Mouse (Mus musculus): ENCODE measurements around the gene Klf13. TPM values are rescaled to one million over a fixed set of nuclear protein-coding genes. Genes with fewer than 3 reads are reported as not detected.
A peak's percentile ranks its signal among the peaks of the same experiment; 100 is the strongest.

Gene Klf13
- polyA plus RNA-seq, 2 experiments: 9.9 to 28.0 TPM

DNA sequence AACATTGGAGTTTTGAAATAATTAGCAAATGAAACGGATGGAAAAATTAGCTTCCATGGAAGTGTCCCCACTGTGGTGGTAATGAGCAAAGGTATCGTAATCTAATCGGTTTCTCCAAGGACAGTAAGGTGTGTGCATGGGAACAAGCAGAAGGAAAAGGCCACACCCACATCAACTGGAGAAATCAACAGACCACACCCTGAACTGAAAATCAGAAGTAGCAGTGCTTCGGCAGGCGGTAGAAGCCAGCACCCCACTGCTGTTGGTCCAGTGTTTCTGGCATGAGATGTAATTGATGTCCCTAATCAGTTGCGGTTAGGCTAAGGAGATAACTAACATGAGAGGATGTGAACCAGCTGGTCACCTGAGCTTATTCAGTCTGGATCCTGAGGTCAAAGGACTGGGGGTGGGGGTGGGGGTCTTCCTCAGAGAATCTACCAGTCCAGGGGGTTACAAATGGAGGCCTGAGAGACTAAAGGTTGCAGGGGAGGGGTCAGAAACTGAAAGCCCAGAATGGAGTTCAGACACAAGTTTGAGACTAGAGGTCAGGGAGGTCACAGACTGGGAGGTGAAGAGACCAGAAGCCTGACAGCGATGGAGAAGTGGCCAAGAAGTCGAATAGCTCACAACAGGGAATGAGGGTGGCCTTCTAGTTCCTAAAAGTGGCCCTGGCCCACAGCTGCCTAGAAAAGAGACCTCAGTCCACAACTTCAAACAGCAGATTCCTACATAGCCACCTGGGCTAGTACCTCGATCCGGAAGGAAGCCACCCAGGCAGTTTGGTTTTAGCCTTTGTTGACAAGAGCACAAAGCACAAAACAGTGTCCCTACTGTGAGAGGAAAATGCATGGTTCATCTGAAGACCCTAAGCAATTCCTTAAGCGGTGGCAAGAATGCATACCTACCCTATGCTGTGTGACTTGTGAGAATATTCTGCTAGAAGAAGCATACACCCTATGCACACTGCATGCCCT is 9.1 kb upstream of the Klf13 start:
- ATAC-seq (ENCODE audit: low FRiP score, low read depth): no peak
- 58% methylated on average over 11 of the region's 11 CpGs for whole genome bisulfite sequencing
- no peak for TF ChIP-seq POLR2A (IDR thresholded peaks at IDR 0.05; ENCODE audit: borderline replicate concordance, extremely low read depth, insufficient read depth, insufficient read length)

DNA sequence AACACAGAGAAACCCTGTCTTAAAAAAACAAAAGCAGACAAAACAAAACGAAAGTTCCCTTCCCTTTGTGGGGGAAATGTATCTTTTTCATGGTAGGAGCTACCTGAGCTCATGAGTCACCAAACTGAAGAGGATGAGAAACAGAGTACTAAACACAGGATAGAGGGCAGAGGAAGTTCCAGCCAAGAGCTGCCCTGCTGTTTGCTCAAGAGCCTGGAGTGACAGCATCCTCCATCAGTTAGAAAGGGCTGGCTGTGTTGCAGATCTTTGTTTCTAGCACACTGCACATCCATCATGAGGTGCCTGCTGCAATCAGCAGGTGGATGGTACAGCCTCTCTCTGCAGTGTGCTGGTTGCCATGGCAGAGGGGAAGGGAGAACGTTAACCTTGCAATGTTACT is 5.2 kb upstream of the Klf13 start:
- no peak overlapping the region for H3K4me3 ChIP-seq (replicated peaks; ENCODE audit: low read length)
- no peak overlapping the region for H3K9ac ChIP-seq (ENCODE audit: low read depth, low read length, severe bottlenecking)
- H3K4me2 ChIP-seq (replicated peaks; ENCODE audit: low read depth, low read length, severe bottlenecking): no peak overlapping the region
- no peak for TF ChIP-seq POLR2A (IDR thresholded peaks at IDR 0.05; ENCODE audit: borderline replicate concordance, extremely low read depth, insufficient read depth, insufficient read length)
- H3K27ac ChIP-seq (replicated peaks; ENCODE audit: low read depth, low read length): no peak overlapping the region
- no peaks in the 10 kb centered on the region for H3K9me3 ChIP-seq (ENCODE audit: control insufficient read depth, low read length)
- WGBS: 53% methylated on average over 2 of the region's 2 CpGs
- ATAC-seq (ENCODE audit: low FRiP score, low read depth) (no peak), DNase-seq (ENCODE audit: low spot score) (no peak)
- H3K4me1 ChIP-seq (ENCODE audit: control insufficient read depth, insufficient read depth, low read length): 0 out of 2 replicates have a peak, but pooled peaks cover 6% of the 10 kb centered on the region
- H3K27me3 ChIP-seq (ENCODE audit: control insufficient read depth, insufficient read depth, low read length): no peaks in the 10 kb centered on the region
- no peaks in the 10 kb centered on the region for H3K36me3 ChIP-seq (ENCODE audit: control insufficient read depth, insufficient read depth, low read length)

More for the DNA sequence above, 9.1 kb upstream of the Klf13 start:
- Histone ChIP-seq H3K4me3 (replicated peaks; ENCODE audit: low read length) (no peak overlapping the region), H3K27me3 (ENCODE audit: control insufficient read depth, insufficient read depth, low read length) (no peaks in the 10 kb centered on the region), H3K9me3 (ENCODE audit: control insufficient read depth, low read length) (no peaks in the 10 kb centered on the region), H3K9ac (ENCODE audit: low read depth, low read length, severe bottlenecking) (no peak overlapping the region), H3K36me3 (ENCODE audit: control insufficient read depth, insufficient read depth, low read length) (no peaks in the 10 kb centered on the region), H3K27ac (replicated peaks; ENCODE audit: low read depth, low read length) (no peak overlapping the region), H3K4me2 (replicated peaks; ENCODE audit: low read depth, low read length, severe bottlenecking) (no peak overlapping the region), H3K4me1 (ENCODE audit: control insufficient read depth, insufficient read depth, low read length) (no peaks in the 10 kb centered on the region)
- no peak for DNase-seq (ENCODE audit: low spot score)

DNA sequence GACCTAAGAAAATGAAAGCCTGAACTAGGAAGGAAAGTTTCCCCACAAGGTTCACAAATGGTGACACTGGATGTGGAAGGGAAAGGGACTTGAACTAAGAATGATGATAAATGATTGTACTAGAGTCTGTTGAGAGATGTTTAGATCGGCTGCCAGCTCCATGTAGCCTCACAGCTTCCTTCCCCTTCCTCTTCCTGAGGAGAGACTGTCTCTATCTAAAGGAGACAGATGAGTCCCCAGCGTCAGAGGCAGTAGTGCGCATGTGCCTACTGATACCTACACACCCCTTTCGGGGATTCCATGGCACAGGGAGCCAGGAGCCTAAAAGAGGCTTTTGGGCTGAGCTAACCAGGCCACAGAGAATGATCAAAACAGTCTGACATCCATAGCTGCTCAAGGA is 2.8 kb upstream of the Klf13 start:
- TF ChIP-seq POLR2A (IDR thresholded peaks at IDR 0.05; ENCODE audit: borderline replicate concordance, extremely low read depth, insufficient read depth, insufficient read length): no peak
- no peak for DNase-seq (ENCODE audit: low spot score)
- no peak overlapping the region for H3K4me3 ChIP-seq (replicated peaks; ENCODE audit: low read length)
- H3K9ac ChIP-seq (ENCODE audit: low read depth, low read length, severe bottlenecking): no peak overlapping the region
- H3K36me3 ChIP-seq (ENCODE audit: control insufficient read depth, insufficient read depth, low read length): no peaks in the 10 kb centered on the region
- 75% methylated on average over 4 of the region's 4 CpGs for WGBS
- ATAC-seq (ENCODE audit: low FRiP score, low read depth): no peak
- H3K9me3 ChIP-seq (ENCODE audit: control insufficient read depth, low read length): no peaks in the 10 kb centered on the region
- no peaks in the 10 kb centered on the region for H3K27me3 ChIP-seq (ENCODE audit: control insufficient read depth, insufficient read depth, low read length)
- no peak overlapping the region for H3K27ac ChIP-seq (replicated peaks; ENCODE audit: low read depth, low read length)
- H3K4me1 ChIP-seq (ENCODE audit: control insufficient read depth, insufficient read depth, low read length): 0 out of 2 replicates have a peak, but pooled peaks cover 9% of the 10 kb centered on the region
- no peak overlapping the region for H3K4me2 ChIP-seq (replicated peaks; ENCODE audit: low read depth, low read length, severe bottlenecking)

DNA sequence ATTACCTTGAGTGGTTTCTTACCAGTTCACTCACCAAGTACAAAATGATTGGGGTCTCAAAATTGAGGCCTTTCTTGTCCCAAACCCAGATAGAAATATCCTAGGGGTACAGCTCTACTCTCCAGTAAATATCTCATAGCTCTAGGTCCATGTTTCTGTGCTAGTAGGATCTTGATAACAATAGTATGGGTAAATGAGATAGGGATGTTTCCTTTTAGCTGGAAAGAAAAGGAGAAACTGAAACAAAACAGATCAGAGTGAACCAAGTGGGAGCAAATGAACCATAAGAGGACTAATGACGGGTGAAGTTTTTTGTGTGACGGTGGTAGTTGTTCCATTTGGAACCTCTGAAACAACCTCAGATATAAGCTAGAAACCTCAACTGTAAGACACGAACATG is 2.3 kb upstream of the Klf13 start:
- H3K27me3 ChIP-seq (ENCODE audit: control insufficient read depth, insufficient read depth, low read length): no peaks in the 10 kb centered on the region
- H3K27ac ChIP-seq (replicated peaks; ENCODE audit: low read depth, low read length): no peak overlapping the region
- DNase-seq (ENCODE audit: low spot score) (no peak), ATAC-seq (ENCODE audit: low FRiP score, low read depth) (no peak)
- no peaks in the 10 kb centered on the region for H3K36me3 ChIP-seq (ENCODE audit: control insufficient read depth, insufficient read depth, low read length)
- 93% methylated on average over 3 of the region's 3 CpGs for WGBS
- no peak overlapping the region for H3K4me2 ChIP-seq (replicated peaks; ENCODE audit: low read depth, low read length, severe bottlenecking)
- no peak overlapping the region for H3K9ac ChIP-seq (ENCODE audit: low read depth, low read length, severe bottlenecking)
- no peak overlapping the region for H3K4me3 ChIP-seq (replicated peaks; ENCODE audit: low read length)
- H3K4me1 ChIP-seq (ENCODE audit: control insufficient read depth, insufficient read depth, low read length): 0 out of 2 replicates have a peak, but pooled peaks cover 9% of the 10 kb centered on the region
- no peaks in the 10 kb centered on the region for H3K9me3 ChIP-seq (ENCODE audit: control insufficient read depth, low read length)
- no peak for TF ChIP-seq POLR2A (IDR thresholded peaks at IDR 0.05; ENCODE audit: borderline replicate concordance, extremely low read depth, insufficient read depth, insufficient read length)

DNA sequence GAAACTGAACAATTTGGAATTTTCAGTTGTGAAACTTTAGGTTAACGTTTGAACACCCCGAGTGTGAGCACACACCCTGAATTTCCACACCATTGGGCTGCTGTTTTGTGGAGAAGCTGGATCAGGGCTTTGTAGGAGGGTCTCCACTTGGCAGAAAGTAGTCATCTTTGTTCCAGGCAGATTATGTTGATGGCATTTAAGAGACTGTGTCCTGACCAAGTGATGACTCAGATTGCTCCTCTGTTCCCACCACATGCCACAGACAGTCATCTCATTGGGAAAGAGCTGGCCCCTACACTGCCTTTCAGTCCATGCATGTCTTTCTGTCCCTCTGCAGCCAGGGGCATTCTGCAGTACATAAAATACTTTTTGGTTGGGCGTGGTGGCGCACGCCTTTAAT is 1.6 kb upstream of the Klf13 start:
- H3K27ac ChIP-seq (replicated peaks; ENCODE audit: low read depth, low read length): peak overlapping the region; percentile 96; the same call in 1 of the 2 replicates
- no peak overlapping the region for H3K4me3 ChIP-seq (replicated peaks; ENCODE audit: low read length)
- DNase-seq (ENCODE audit: low spot score) (no peak), ATAC-seq (ENCODE audit: low FRiP score, low read depth) (no peak)
- TF ChIP-seq POLR2A (IDR thresholded peaks at IDR 0.05; ENCODE audit: borderline replicate concordance, extremely low read depth, insufficient read depth, insufficient read length): no peak
- H3K9me3 ChIP-seq (ENCODE audit: control insufficient read depth, low read length): no peaks in the 10 kb centered on the region
- H3K27me3 ChIP-seq (ENCODE audit: control insufficient read depth, insufficient read depth, low read length): no peaks in the 10 kb centered on the region
- H3K4me1 ChIP-seq (ENCODE audit: control insufficient read depth, insufficient read depth, low read length): peaks cover 15% of the 10 kb centered on the region; the same call in 1 of the 2 replicates
- 86% methylated on average over 5 of the region's 5 CpGs for WGBS
- H3K4me2 ChIP-seq (replicated peaks; ENCODE audit: low read depth, low read length, severe bottlenecking): no peak overlapping the region
- no peaks in the 10 kb centered on the region for H3K36me3 ChIP-seq (ENCODE audit: control insufficient read depth, insufficient read depth, low read length)
- no peak overlapping the region for H3K9ac ChIP-seq (ENCODE audit: low read depth, low read length, severe bottlenecking)

All from limb, embryonic 14.5 days (tissue).